Mouse (Mus musculus): ENCODE results near the gene Gm44579.

GRCm38 (mm10) chr15:98155272-98155671, 65.5 kb downstream of the Gm44579 start:
- TF ChIP-seq POLR2A (IDR thresholded peaks at IDR 0.05; ENCODE audit: insufficient read depth, low read depth, low read length) (no peak), CTCF (IDR thresholded peaks at IDR 0.05) (no peak), EP300 (IDR thresholded peaks at IDR 0.05; ENCODE audit: insufficient read depth, low read depth, low read length) (no peak)

All from heart, adult 2 months (tissue).